Mouse (Mus musculus) megakaryocyte, embryonic 14.5 days (primary cell): ENCODE data around the gene Psmb2. TPM values are rescaled to one million over a fixed set of nuclear protein-coding genes. Genes with fewer than 3 reads are reported as not detected.

Experiments
- H3K27me3 ChIP-seq: replicated peaks from 2 replicates; pipeline ENCODE3; 2012; ENCODE audit warnings: inconsistent platforms
- H3K36me3 ChIP-seq: replicated peaks from 2 replicates; pipeline ENCODE3; 2012; ENCODE audit warnings: low read length, inconsistent platforms, mixed read lengths
- H3K4me1 ChIP-seq: 2 replicates; pipeline ENCODE4 v1.6.1; 2012; ENCODE audit warnings: inconsistent platforms
- H3K4me3 ChIP-seq: replicated peaks from 2 replicates; pipeline ENCODE3; 2012; ENCODE audit warnings: moderate library complexity, mild to moderate bottlenecking, inconsistent platforms
- H3K9me3 ChIP-seq: 2 replicates; pipeline ENCODE4 v1.6.1; 2012; ENCODE audit warnings: inconsistent platforms
- FLI1 ChIP-seq: IDR thresholded peaks from 2 replicates; pipeline ENCODE4 v1.6.1; 2012; ENCODE audit warnings: low read length, inconsistent platforms, mixed read lengths
- GATA1 ChIP-seq: IDR thresholded peaks from 3 replicates; pipeline ENCODE4 v1.6.1; 2012; ENCODE audit warnings: mixed read lengths, low read length, inconsistent platforms, borderline replicate concordance
- polyA plus RNA-seq: library from polyadenylated mRNA; stranded (reverse); fragments of >175 nt; gene quantifications from 2 replicates; pipeline ENCODE4 v1.2.3, GENCODE M21; 2012; ENCODE audit warnings: low replicate concordance; ENCODE audit not compliant: insufficient read depth

Psmb2 gene
- polyA plus RNA-seq, 1 experiment = 113 TPM

- Histone ChIP-seq H3K27me3 (peaks cover 22% of the 10 kb centered on the region), H3K4me1 (no peaks in the 10 kb centered on the region), H3K9me3 (no peaks in the 10 kb centered on the region), H3K4me3 (no peak overlapping the region), H3K36me3 (no peaks in the 10 kb centered on the region)
- TF ChIP-seq FLI1 (no peak), GATA1 (no peak)
Observed at GRCm38 (mm10) chr4:126647996-126648910, 29.2 kb upstream of the Psmb2 start.

- Histone ChIP-seq H3K9me3 (no peaks in the 10 kb centered on the region), H3K4me3 (no peak overlapping the region), H3K36me3 (no peaks in the 10 kb centered on the region), H3K27me3 (peaks cover 36% of the 10 kb centered on the region), H3K4me1 (no peaks in the 10 kb centered on the region)
- TF ChIP-seq GATA1 (no peak), FLI1 (no peak)
Observed at GRCm38 (mm10) chr4:126653148-126653547, 24.3 kb upstream of the Psmb2 start.

GRCm38 (mm10) chr4:126655356-126655755 lies 22.1 kb upstream of the Psmb2 start:
- TF ChIP-seq GATA1 (no peak), FLI1 (no peak)
- Histone ChIP-seq H3K9me3 (no peaks in the 10 kb centered on the region), H3K4me1 (no peaks in the 10 kb centered on the region), H3K27me3 (peaks cover 37% of the 10 kb centered on the region), H3K4me3 (no peak overlapping the region), H3K36me3 (no peaks in the 10 kb centered on the region)

GRCm38 (mm10) chr4:126661249-126661648 lies 16.2 kb upstream of the Psmb2 start:
- peaks cover 16% of the 10 kb centered on the region; the same call in 1 of the 2 replicates for H3K9me3 ChIP-seq
- H3K36me3 ChIP-seq = no peaks in the 10 kb centered on the region
- no peak for TF ChIP-seq FLI1
- TF ChIP-seq GATA1 = no peak

GRCm38 (mm10) chr4:126667075-126667474 lies 10.4 kb upstream of the Psmb2 start:
- peaks cover 29% of the 10 kb centered on the region for H3K9me3 ChIP-seq
- no peaks in the 10 kb centered on the region for H3K36me3 ChIP-seq
- no peaks in the 10 kb centered on the region for H3K4me1 ChIP-seq
- no peak for TF ChIP-seq GATA1
- H3K27me3 ChIP-seq = peaks cover 8% of the 10 kb centered on the region
- no peak overlapping the region for H3K4me3 ChIP-seq

More at GRCm38 (mm10) chr4:126661249-126661648, 16.2 kb upstream of the Psmb2 start:
- peaks cover 37% of the 10 kb centered on the region for H3K27me3 ChIP-seq
- H3K4me1 ChIP-seq = peaks cover 3% of the 10 kb centered on the region; the same call in 1 of the 2 replicates
- no peak overlapping the region for H3K4me3 ChIP-seq

- peaks cover 43% of the 10 kb centered on the region for H3K36me3 ChIP-seq
- peaks cover 49% of the 10 kb centered on the region for H3K4me1 ChIP-seq
- H3K4me3 ChIP-seq = peak overlapping the region; percentile 62
Observed at GRCm38 (mm10) chr4:126682298-126682697, 4.9 kb downstream of the Psmb2 start.

GRCm38 (mm10) chr4:126683084-126683483 lies 5.7 kb downstream of the Psmb2 start:
- Histone ChIP-seq H3K9me3 (no peaks in the 10 kb centered on the region), H3K4me1 (peaks cover 48% of the 10 kb centered on the region), H3K27me3 (no peaks in the 10 kb centered on the region), H3K4me3 (no peak overlapping the region), H3K36me3 (peaks cover 51% of the 10 kb centered on the region)
- TF ChIP-seq FLI1 = no peak
- TF ChIP-seq GATA1 = no peak

More at GRCm38 (mm10) chr4:126682298-126682697, 4.9 kb downstream of the Psmb2 start:
- Histone ChIP-seq H3K27me3 (no peaks in the 10 kb centered on the region), H3K9me3 (no peaks in the 10 kb centered on the region)
- TF ChIP-seq GATA1 = no peak

- Histone ChIP-seq H3K36me3 (peaks cover 95% of the 10 kb centered on the region), H3K27me3 (no peaks in the 10 kb centered on the region)
Observed at GRCm38 (mm10) chr4:126689457-126689856, 12.0 kb downstream of the Psmb2 start.

GRCm38 (mm10) chr4:126693021-126693420 lies 15.6 kb downstream of the Psmb2 start:
- no peaks in the 10 kb centered on the region for H3K9me3 ChIP-seq
- H3K4me3 ChIP-seq = no peak overlapping the region
- no peak for TF ChIP-seq GATA1
- no peak for TF ChIP-seq FLI1
- peaks cover 92% of the 10 kb centered on the region for H3K36me3 ChIP-seq
- peaks cover 16% of the 10 kb centered on the region for H3K4me1 ChIP-seq
- H3K27me3 ChIP-seq = no peaks in the 10 kb centered on the region

More at GRCm38 (mm10) chr4:126689457-126689856, 12.0 kb downstream of the Psmb2 start:
- TF ChIP-seq FLI1 (no peak), GATA1 (no peak)
- no peak overlapping the region for H3K4me3 ChIP-seq
- peaks cover 12% of the 10 kb centered on the region for H3K4me1 ChIP-seq
- H3K9me3 ChIP-seq = no peaks in the 10 kb centered on the region

- no peak overlapping the region for H3K4me3 ChIP-seq
- peaks cover 92% of the 10 kb centered on the region for H3K36me3 ChIP-seq
- no peaks in the 10 kb centered on the region for H3K27me3 ChIP-seq
- H3K9me3 ChIP-seq = no peaks in the 10 kb centered on the region
- TF ChIP-seq GATA1 = no peak
- no peak for TF ChIP-seq FLI1
- peaks cover 14% of the 10 kb centered on the region for H3K4me1 ChIP-seq
Observed at GRCm38 (mm10) chr4:126696908-126697307, 19.5 kb downstream of the Psmb2 start.
